Mouse (Mus musculus): ENCODE measurements at regions not wholly inside any gene's neighbourhood (a gene's known extent, or its start where the extent isn't known, plus 50 kb on each side); places are given as distances from the start of the nearest gene placed in this dataset.

GRCm38 (mm10) chr8:126662797-126663784 is 69.3 kb upstream of the Irf2bp2 start:
- TF ChIP-seq CEBPB (IDR thresholded peaks at IDR 0.05; ENCODE audit: low read depth): no peak
- no peak for TF ChIP-seq CTCF (IDR thresholded peaks at IDR 0.05; ENCODE audit: control insufficient read depth, insufficient read depth, insufficient read length)
- TF ChIP-seq MAX (IDR thresholded peaks at IDR 0.05): no peak
- TF ChIP-seq MYOD1 (IDR thresholded peaks at IDR 0.05; ENCODE audit: control insufficient read depth, insufficient read length, low read depth): no peak
- TF ChIP-seq MYOG (IDR thresholded peaks at IDR 0.05; ENCODE audit: control insufficient read depth, extremely low read depth, insufficient read length): no peak
- TF ChIP-seq USF1 (IDR thresholded peaks at IDR 0.05; ENCODE audit: low read depth): no peak
- TF ChIP-seq FOSL1 (IDR thresholded peaks at IDR 0.05; ENCODE audit: insufficient read depth, low read length, poor library complexity, severe bottlenecking): no peak
